Mouse (Mus musculus): ENCODE data around the gene Dnajc15. TPM values are rescaled to one million over a fixed set of nuclear protein-coding genes. Genes with fewer than 3 reads are reported as not detected.

The Dnajc15 gene
- total and polyA plus RNA-seq, 2 experiments from 2014 or later: 10.6 to 98.8 TPM

DNA sequence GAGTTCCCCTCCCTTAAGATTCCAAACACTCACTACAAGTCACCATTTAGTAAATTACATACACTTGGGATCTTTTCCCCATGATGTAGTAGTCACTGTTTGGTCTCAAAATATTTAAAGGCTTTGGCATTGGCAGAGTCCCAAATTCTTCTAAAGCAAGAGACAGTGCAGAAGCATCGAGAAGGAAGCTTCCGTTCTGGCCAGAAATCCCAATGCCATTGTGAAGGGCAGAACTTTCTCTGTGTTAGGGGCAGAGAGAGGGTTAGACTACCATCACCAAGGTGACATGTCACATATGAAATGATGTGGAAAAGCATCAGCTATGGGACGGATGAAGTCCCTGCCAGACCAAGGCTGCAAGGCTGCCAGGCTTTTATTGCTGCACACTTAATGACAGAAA is 49.0 kb downstream of the Dnajc15 start:
- whole genome bisulfite sequencing: 44% methylated on average over 3 of the region's 3 CpGs
- Histone ChIP-seq H3K27ac (no peak overlapping the region), H3K4me3 (ENCODE audit: low read length) (no peak overlapping the region), H3K9ac (replicated peaks; ENCODE audit: low read length) (no peak overlapping the region), H3K9me3 (ENCODE audit: low read length) (no peaks in the 10 kb centered on the region), H3K27me3 (ENCODE audit: insufficient read depth, low read length) (no peaks in the 10 kb centered on the region), H3K4me2 (ENCODE audit: low read depth, low read length) (no peak overlapping the region), H3K4me1 (ENCODE audit: insufficient read depth, low read length) (no peaks in the 10 kb centered on the region), H3K36me3 (ENCODE audit: insufficient read depth, low read length) (no peaks in the 10 kb centered on the region)
- no peak for TF ChIP-seq CTCF (IDR thresholded peaks at IDR 0.05; ENCODE audit: low read depth)
- DNase-seq (ENCODE audit: low spot score): peak; percentile 15
- 0 out of 2 replicates have a peak, but pooled peaks have one; percentile 27 for ATAC-seq

DNA sequence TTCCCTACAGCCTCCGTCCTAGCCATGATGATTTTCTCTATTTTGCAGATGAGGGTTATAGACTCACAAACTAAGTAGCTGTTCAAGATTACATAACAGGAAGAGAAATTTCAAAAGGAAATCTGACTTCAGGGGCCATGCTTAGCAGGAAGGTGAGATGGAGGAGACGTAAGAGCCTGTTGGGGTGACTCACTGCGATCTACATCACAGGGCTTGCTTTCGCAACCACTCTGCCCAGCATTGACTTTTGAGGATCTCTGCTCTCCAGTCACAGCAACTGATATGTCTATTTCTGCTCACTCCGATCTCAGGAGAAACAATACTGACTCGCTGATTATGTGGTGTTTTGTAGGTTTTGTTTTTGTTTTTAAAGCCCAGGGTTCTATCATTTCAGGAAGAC is 49.8 kb downstream of the Dnajc15 start:
- no peak overlapping the region for H3K4me3 ChIP-seq (ENCODE audit: low read length)
- 97% methylated on average over 6 of the region's 6 CpGs for WGBS
- TF ChIP-seq CTCF (IDR thresholded peaks at IDR 0.05; ENCODE audit: low read depth): no peak
- no peaks in the 10 kb centered on the region for H3K4me1 ChIP-seq (ENCODE audit: insufficient read depth, low read length)
- H3K27ac ChIP-seq: no peak overlapping the region
- DNase-seq (ENCODE audit: low spot score): no peak
- ATAC-seq: no peak
- H3K36me3 ChIP-seq (ENCODE audit: insufficient read depth, low read length): no peaks in the 10 kb centered on the region
- H3K4me2 ChIP-seq (ENCODE audit: low read depth, low read length): no peak overlapping the region
- no peaks in the 10 kb centered on the region for H3K9me3 ChIP-seq (ENCODE audit: low read length)
- H3K27me3 ChIP-seq (ENCODE audit: insufficient read depth, low read length): no peaks in the 10 kb centered on the region
- H3K9ac ChIP-seq (replicated peaks; ENCODE audit: low read length): no peak overlapping the region

DNA sequence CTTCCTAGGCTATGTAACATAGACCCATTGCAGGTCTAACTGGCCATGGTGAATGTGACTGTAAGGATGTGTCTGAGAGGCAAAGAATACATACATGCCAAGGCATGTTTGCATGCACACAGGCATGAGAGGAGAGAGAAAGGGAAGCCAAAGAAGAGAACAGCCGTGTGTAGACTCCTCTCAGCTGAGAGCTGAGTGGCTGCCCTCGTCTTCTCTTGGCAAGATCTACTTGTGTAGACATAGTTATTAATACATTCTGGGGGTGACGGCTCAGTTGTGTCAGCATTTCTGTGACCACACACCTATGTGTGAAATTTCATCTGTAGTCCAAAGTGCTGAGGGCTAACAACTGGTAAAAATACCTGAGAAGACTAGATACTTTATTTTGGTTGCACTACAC is 55.1 kb downstream of the Dnajc15 start:
- ATAC-seq (no peak), DNase-seq (ENCODE audit: low spot score) (no peak)
- WGBS: 79% methylated on average over 3 of the region's 3 CpGs
- Histone ChIP-seq H3K27me3 (ENCODE audit: insufficient read depth, low read length) (no peaks in the 10 kb centered on the region), H3K9ac (replicated peaks; ENCODE audit: low read length) (no peak overlapping the region), H3K36me3 (ENCODE audit: insufficient read depth, low read length) (no peaks in the 10 kb centered on the region), H3K4me1 (ENCODE audit: insufficient read depth, low read length) (no peaks in the 10 kb centered on the region; the same call in 1 of the 2 replicates), H3K4me2 (ENCODE audit: low read depth, low read length) (no peak overlapping the region), H3K9me3 (ENCODE audit: low read length) (no peaks in the 10 kb centered on the region), H3K27ac (no peak overlapping the region), H3K4me3 (ENCODE audit: low read length) (no peak overlapping the region)
- no peak for TF ChIP-seq CTCF (IDR thresholded peaks at IDR 0.05; ENCODE audit: low read depth)

DNA sequence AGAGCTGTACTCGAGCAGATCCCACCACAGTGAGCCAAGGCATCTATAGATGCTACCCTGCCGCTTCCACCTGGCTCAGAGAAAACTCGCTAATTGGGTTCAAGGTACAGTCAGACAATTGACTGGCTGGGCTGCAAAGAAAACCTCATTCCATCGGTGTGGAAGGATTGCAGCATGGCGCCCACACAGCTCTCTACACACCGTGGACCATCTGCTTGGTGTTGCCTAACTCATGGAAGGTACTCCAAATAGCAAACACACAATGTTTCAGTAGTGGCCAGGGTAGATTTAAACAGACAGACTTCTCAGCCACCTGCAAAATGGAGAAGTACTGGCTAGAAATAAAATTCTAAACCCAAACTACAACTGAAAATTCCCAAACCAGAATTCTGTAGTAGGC is 57.4 kb downstream of the Dnajc15 start:
- no peak for ATAC-seq
- Histone ChIP-seq H3K4me3 (ENCODE audit: low read length) (no peak overlapping the region), H3K4me1 (ENCODE audit: insufficient read depth, low read length) (no peaks in the 10 kb centered on the region; the same call in 1 of the 2 replicates), H3K36me3 (ENCODE audit: insufficient read depth, low read length) (no peaks in the 10 kb centered on the region), H3K9ac (replicated peaks; ENCODE audit: low read length) (no peak overlapping the region), H3K27me3 (ENCODE audit: insufficient read depth, low read length) (no peaks in the 10 kb centered on the region), H3K27ac (no peak overlapping the region), H3K9me3 (ENCODE audit: low read length) (no peaks in the 10 kb centered on the region), H3K4me2 (ENCODE audit: low read depth, low read length) (no peak overlapping the region)
- no peak for DNase-seq (ENCODE audit: low spot score)
- TF ChIP-seq CTCF (IDR thresholded peaks at IDR 0.05; ENCODE audit: low read depth): no peak
- 88% methylated on average over 6 of the region's 6 CpGs for WGBS

DNA sequence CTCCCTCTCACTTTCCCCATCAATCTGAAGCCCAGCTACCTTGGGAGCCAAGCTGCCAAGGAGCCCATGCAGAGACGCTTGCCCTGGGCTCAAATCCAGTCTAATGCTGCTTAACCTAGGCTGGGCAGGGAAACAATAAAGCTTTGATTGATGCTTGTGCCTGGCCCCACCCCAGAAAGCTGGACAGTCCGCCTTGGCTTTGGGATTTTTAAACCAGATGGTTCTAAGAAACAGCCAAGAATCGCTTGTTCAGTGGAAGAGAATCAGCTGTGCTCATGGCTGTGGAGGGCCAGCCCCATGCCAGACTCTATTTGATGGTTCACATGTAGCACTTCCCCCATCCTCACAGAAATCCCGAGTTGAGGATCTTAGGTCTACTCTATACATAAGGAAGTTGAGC is 60.0 kb downstream of the Dnajc15 start:
- DNase-seq (ENCODE audit: low spot score): peak; percentile 79
- WGBS: 28% methylated on average over 4 of the region's 4 CpGs
- H3K9ac ChIP-seq (replicated peaks; ENCODE audit: low read length): no peak overlapping the region
- H3K4me2 ChIP-seq (ENCODE audit: low read depth, low read length): no peak overlapping the region
- H3K27me3 ChIP-seq (ENCODE audit: insufficient read depth, low read length): no peaks in the 10 kb centered on the region
- H3K4me3 ChIP-seq (ENCODE audit: low read length): no peak overlapping the region
- no peaks in the 10 kb centered on the region for H3K9me3 ChIP-seq (ENCODE audit: low read length)
- no peaks in the 10 kb centered on the region for H3K36me3 ChIP-seq (ENCODE audit: insufficient read depth, low read length)
- H3K4me1 ChIP-seq (ENCODE audit: insufficient read depth, low read length): no peaks in the 10 kb centered on the region; the same call in 1 of the 2 replicates
- peak; percentile 82 for ATAC-seq
- TF ChIP-seq CTCF (IDR thresholded peaks at IDR 0.05; ENCODE audit: low read depth): no peak
- no peak overlapping the region for H3K27ac ChIP-seq

GRCm38 (mm10) chr14:77812890-77813289 is 62.0 kb downstream of the Dnajc15 start:
- no peak for DNase-seq (ENCODE audit: low spot score)
- no peaks in the 10 kb centered on the region for H3K27me3 ChIP-seq (ENCODE audit: insufficient read depth, low read length)
- no peak overlapping the region for H3K9ac ChIP-seq (replicated peaks; ENCODE audit: low read length)
- H3K4me2 ChIP-seq (ENCODE audit: low read depth, low read length): no peak overlapping the region
- no peak for TF ChIP-seq CTCF (IDR thresholded peaks at IDR 0.05; ENCODE audit: low read depth)
- no peak overlapping the region for H3K4me3 ChIP-seq (ENCODE audit: low read length)
- no peaks in the 10 kb centered on the region for H3K36me3 ChIP-seq (ENCODE audit: insufficient read depth, low read length)
- no peaks in the 10 kb centered on the region; the same call in 1 of the 2 replicates for H3K4me1 ChIP-seq (ENCODE audit: insufficient read depth, low read length)
- no peaks in the 10 kb centered on the region for H3K9me3 ChIP-seq (ENCODE audit: low read length)
- no peak for ATAC-seq
- H3K27ac ChIP-seq: no peak overlapping the region
- 82% methylated on average over 1 of the region's 1 CpGs for WGBS

DNA sequence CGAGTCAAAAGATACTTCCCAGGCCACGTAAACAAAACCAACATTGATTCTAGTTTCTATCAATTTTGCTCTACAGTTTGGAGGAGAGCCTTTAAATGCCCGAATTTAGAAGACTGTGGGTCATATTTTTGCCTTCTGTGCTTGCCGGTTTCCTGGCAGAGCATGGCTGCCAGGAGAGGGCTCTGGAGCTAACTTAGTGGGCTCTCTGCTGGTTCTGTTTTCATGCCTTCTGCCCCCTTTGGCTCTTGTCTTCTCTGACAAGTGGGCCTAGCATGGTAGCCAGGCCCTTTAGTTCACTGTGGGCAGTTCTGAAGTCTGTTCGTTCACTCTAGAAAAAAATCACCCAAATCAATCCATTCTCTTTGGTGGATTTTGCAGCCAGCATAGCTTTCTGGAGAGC is 63.5 kb downstream of the Dnajc15 start:
- H3K4me1 ChIP-seq (ENCODE audit: insufficient read depth, low read length): no peaks in the 10 kb centered on the region; the same call in 1 of the 2 replicates
- no peaks in the 10 kb centered on the region for H3K36me3 ChIP-seq (ENCODE audit: insufficient read depth, low read length)
- ATAC-seq (no peak), DNase-seq (ENCODE audit: low spot score) (no peak)
- H3K9me3 ChIP-seq (ENCODE audit: low read length): no peaks in the 10 kb centered on the region
- H3K4me3 ChIP-seq (ENCODE audit: low read length): no peak overlapping the region
- TF ChIP-seq CTCF (IDR thresholded peaks at IDR 0.05; ENCODE audit: low read depth): no peak
- no peaks in the 10 kb centered on the region for H3K27me3 ChIP-seq (ENCODE audit: insufficient read depth, low read length)
- H3K4me2 ChIP-seq (ENCODE audit: low read depth, low read length): no peak overlapping the region
- no peak overlapping the region for H3K27ac ChIP-seq
- WGBS: 83% methylated on average over 5 of the region's 5 CpGs
- no peak overlapping the region for H3K9ac ChIP-seq (replicated peaks; ENCODE audit: low read length)

Data from hindbrain, postnatal 0 days (tissue).